Mouse (Mus musculus) spleen, embryonic (tissue): Measurements from ENCODE around the gene Herc1.

Experiments
- CTCF ChIA-PET: fragments of 350-600 bp; sonication (Branson Sonifier 250); formaldehyde crosslinking; loops from one replicate; lab custom pipeline; 2022; lab: Charles Lee

The Herc1 gene

GRCm38 (mm10) chr9:66488786-66489185 is 138.5 kb downstream of the Herc1 start:
- CTCF ChIA-PET, result no interaction called here

GRCm38 (mm10) chr9:66492361-66492760 is 142.1 kb downstream of the Herc1 start:
- CTCF ChIA-PET, result no interaction called here

DNA sequence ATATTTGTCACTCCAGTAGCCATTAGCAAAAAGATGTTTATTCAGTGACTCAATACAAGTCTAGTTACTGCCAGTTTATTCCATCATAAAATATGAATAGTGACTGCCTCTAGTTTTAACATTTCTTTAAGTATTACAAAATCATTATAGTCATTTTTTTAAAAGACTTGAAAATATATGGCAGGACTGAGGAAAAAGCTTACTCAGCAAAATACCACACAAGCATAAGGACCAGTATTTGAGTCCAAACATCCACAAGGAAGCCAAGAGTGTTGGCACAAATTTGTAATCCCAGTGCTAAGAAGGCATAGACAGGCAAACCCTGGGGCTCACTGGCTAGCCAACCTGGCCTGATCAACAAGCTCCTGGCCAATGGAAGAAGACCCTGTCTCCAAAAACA is 143.7 kb downstream of the Herc1 start:
- CTCF ChIA-PET, result interaction anchor here (0.6 kb wide), 1 partner anchor 17 kb away, joined by 3 read pairs; no protein-coding TSS in a partner anchor

GRCm38 (mm10) chr9:66501248-66501647 is 151.0 kb downstream of the Herc1 start:
- CTCF ChIA-PET, result interaction anchor here (0.5 kb wide), 1 partner anchor 573 kb away, joined by 3 read pairs; no protein-coding TSS in a partner anchor

- CTCF ChIA-PET, result interaction anchor here (0.7 kb wide), 1 partner anchor 27 kb away, joined by 3 read pairs; no protein-coding TSS in a partner anchor
These were observed 153.7 kb downstream of the Herc1 start for GRCm38 (mm10) chr9:66503879-66504411.

DNA sequence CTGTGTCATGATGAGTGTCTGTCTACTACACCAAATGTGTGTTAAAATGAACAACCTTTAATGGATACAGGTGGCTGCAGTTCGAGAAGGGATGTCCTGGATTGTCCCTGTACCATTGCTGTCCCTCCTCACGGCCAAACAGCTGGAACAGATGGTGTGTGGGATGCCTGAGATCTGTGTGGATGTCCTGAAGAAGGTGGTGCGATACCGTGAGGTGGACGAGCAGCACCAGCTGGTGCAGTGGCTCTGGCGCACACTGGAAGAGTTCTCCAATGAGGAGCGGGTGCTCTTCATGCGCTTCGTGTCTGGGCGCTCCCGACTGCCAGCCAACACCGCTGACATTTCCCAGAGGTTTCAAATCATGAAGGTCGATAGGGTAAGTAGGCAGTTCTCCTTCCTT is 154.3 kb downstream of the Herc1 start:
- CTCF ChIA-PET, result no interaction called here

- CTCF ChIA-PET, result interaction anchor here (0.6 kb wide), 1 partner anchor 39 kb away, joined by 8 read pairs; no protein-coding TSS in a partner anchor
These were observed 155.1 kb downstream of the Herc1 start for GRCm38 (mm10) chr9:66505141-66505917.

DNA sequence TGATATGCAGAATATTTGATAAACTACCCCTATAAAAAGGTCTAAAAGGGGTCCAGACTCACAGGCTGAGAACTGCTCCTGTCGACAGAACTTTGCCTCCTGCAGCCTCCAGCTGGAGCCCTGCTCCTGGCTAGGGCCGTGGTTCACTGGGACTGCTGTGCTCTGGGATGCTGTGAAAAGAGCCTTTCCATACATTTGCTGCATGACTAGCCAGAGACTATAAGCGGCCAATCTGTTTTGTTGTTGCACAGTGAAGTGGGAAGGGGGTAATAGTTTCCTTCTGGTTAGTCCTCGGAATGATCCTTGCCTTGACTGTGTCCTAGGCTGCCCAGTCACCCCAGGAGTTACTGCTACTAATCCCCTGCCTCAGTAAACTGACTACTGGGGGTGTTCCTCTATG is 155.8 kb downstream of the Herc1 start:
- CTCF ChIA-PET, result no interaction called here

DNA sequence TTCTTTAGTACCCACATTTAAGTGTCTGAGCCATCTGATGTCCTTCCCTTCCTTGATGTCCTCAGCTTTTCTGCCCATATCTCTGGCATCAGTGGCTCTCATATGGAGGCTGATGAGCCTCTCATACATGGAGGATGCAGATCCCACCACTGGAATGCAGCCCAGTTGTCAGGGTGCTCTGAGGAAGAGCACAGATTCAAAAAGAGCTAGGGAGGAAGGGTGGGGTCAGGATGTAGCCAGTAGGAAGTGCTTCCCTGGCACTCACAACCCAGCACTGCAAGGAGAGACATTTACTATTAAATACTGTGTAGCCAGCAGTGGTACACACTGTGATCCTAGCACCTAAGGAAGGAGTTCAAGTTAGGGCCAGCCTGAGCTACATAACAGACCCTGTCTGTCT is 156.2 kb downstream of the Herc1 start:
- CTCF ChIA-PET, result no interaction called here

DNA sequence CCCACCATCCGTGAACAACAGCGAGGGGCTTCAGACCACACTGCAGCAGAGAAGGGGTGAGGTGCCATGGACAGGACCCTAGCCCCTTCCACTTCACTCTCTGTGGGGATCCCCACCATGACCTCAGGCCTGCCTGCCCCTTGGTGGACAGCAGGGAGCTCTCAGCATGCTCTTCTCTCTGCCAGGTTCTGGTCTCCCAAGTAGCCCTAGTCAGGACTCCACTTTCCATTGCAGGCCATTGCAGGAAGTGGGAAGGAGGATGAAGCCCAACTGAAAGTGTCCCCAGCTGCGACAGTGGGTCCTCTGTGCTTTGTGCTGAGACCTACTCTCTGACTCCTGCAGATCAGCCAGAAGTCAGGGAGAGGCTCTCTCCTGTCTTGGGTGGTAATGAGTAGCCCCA is 157.4 kb downstream of the Herc1 start:
- CTCF ChIA-PET, result no interaction called here

GRCm38 (mm10) chr9:66508890-66509399 is 158.7 kb downstream of the Herc1 start:
- CTCF ChIA-PET, result no interaction called here

DNA sequence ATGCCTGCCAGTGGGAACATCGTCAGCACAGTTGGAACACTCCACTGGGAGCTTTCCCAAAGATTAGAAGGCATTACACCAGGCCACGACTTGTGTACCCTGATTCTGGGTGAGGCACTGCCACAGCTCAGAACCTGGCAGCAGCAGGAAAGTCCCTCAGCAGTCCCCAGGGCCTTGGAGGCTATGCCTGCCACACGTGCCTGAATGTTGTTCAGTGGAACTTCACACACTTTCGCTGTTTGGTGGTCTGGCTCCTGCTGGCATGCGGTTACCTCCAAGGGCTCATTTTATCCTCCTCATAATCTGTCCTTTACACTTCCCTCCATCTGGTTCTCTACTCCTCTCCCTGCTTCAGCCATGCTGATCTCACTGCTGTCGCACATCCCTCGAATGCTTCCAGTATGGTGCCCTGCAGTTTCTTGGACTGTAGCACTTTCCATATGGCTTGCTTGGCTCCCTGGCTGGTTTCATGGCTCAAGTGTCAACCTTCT is 160.1 kb downstream of the Herc1 start:
- CTCF ChIA-PET, result interaction anchor here (1.6 kb wide), 1 partner anchor 17 kb away, joined by 3 read pairs; no protein-coding TSS in a partner anchor

- CTCF ChIA-PET, result interaction anchor here (1.6 kb wide), 1 partner anchor 17 kb away, joined by 3 read pairs; no protein-coding TSS in a partner anchor
These were observed 160.7 kb downstream of the Herc1 start for GRCm38 (mm10) chr9:66510944-66511343.

GRCm38 (mm10) chr9:66511580-66512350 is 161.5 kb downstream of the Herc1 start:
- CTCF ChIA-PET, result interaction anchor here (1.5 to 1.6 kb wide), 2 partner anchors 18 to 74 kb away, joined by 3 read pairs; no protein-coding TSS in a partner anchor

DNA sequence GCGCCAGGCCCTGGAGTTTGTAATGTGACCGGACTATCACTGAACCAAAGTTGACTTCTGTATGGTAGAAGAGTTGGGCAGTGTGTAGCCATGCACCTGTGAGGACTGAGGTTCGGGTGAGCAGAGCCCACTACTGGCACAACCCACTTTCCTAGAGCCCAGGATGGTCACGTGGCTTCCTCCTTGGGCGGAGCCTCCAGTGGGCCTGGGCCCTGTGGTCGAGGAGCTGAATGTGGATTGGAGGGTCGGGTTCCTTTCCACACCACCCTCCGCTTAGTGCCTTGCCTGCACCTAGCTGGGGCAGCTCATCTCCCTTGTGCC is 162.1 kb downstream of the Herc1 start:
- CTCF ChIA-PET, result interaction anchor here (0.7 to 1.5 kb wide), 2 partner anchors 73 to 471 kb away, joined by 3 read pairs; no protein-coding TSS in a partner anchor

GRCm38 (mm10) chr9:66513150-66513549 is 162.9 kb downstream of the Herc1 start:
- CTCF ChIA-PET, result no interaction called here

DNA sequence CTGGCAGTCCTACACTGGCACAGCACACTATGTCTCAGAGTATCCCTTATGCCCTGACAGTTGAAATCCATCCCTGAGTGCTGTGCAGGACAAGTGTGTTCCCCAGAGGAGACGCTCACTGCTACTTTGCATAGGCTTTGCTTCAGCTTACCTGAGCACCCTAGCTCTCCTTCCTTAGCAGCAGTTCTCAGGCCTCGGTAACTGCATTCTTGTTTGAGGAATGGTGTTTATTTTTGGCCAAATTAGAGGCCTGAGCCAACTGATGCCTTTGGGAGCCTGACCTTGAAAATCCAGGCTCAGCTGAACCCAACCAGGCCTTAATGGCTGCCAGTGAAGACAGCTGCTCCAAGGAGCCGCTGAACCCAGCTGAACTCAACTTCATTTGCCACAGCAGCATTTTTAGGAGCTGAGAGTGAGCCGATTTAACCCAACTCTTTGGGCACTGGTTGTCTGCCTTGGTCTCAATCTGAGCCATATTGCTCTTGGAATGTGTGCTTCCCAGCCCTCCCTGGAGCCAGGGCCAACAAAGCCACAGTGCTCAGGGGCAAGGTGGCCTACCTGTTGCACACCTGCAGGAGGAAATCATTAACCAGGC is 163.5 kb downstream of the Herc1 start:
- CTCF ChIA-PET, result interaction anchor here (0.6 kb wide), 1 partner anchor 605 kb away, joined by 4 read pairs; the partner anchor contains the start of genes Csnk1g1 and Trip4

DNA sequence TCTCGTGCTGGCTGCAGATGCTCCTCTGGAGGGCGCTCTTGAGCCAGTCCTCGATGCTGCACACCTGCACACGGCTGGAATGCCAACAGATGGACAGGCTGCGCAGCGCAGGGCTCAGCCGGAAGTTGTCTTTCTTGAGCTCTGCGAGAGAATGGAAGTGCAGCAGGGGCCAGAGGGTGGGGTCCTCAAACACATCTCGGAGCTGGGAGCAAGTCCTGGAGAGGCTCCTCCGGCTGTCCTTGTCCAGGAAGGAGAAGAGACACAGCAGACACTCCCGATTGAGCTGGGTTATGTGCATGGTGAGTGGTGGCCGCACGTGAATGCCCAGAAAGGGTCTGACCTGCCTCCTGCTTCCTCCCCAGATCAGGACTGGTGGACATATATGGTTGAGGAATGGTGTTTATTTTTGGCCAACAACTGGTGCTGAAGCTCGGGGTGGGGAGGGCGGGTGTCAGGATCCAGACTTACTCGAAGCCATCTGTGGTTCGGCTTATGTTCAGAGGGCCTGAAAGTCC is 164.1 kb downstream of the Herc1 start, which contains the start of gene Fbxl22:
Fbxl22 (minus strand) TSS at position 338 of the 515 bp plus-strand sequence.
- CTCF ChIA-PET, result interaction anchor here (0.6 kb wide), 1 partner anchor 606 kb away, joined by 4 read pairs; the partner anchor contains the start of genes Csnk1g1 and Trip4

- CTCF ChIA-PET, result no interaction called here
These were observed 164.9 kb downstream of the Herc1 start for GRCm38 (mm10) chr9:66515115-66515514.

DNA sequence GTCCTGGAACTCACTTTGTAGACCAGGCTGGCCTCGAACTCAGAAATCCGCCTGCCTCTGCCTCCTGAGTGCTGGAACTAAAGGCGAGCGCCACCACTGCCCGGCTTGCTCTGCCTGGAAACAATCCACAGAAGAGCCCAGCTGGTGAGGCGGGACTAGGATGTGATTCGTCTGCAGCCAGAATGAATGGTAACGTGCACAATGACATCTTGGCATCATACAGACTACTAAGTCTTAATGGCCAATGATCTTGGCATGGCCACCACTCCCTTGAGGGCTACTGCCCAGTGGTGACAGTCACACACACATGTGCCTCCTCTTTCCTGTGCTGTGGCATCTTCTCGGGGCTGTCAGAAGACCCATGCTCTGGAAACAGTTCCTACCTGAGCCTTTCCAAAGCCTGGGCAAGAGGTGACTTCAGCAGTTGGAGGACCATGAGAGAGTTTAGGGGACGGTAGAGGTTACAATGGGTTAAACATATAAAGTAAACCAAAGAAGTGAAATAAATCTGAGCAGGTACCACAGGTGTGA is 165.5 kb downstream of the Herc1 start:
- CTCF ChIA-PET, result no interaction called here
